Mouse (Mus musculus): Measurements from ENCODE around the gene Stk25. TPM values are rescaled to one million over a fixed set of nuclear protein-coding genes. Genes with fewer than 3 reads are reported as not detected.
"Not testable (repeated sequence)": the region's sequence is repeated elsewhere in the genome, so short reads cannot be mapped to it uniquely, and the experiment has no call there.

Gene Stk25
- 6.0 and 9.8 TPM in 2 replicates for total RNA-seq (2015; ENCODE audit: low replicate concordance)
- 7.9 and 14.8 TPM in 2 replicates for total RNA-seq (2017; ENCODE audit: low replicate concordance)

DNA sequence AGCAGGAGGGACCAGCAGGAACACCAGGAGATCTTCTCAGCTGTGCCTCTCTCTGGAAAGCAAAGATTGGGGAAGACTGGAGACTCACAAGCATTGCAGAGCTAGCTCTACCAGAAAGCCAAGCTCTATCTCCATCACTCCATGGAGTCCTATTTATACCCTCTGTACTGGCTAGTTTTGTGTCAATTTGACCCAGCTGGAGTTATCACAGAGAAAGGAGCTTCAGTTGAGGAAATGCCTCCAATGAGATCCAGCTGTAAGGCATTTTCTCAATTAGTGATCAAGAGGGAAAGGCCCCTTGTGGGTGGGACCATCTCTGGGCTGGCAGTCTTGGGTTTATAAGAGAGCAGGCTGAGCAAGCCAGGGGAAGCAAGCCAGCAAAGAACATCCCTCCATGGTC, at the start of gene Stk25:
Gene Stk25 (minus strand): TSS at position 101 of the 400 bp plus-strand sequence.
- not testable (repeated sequence) for ATAC-seq (replicated peaks; ENCODE audit: low FRiP score, poor library complexity, severe bottlenecking)

DNA sequence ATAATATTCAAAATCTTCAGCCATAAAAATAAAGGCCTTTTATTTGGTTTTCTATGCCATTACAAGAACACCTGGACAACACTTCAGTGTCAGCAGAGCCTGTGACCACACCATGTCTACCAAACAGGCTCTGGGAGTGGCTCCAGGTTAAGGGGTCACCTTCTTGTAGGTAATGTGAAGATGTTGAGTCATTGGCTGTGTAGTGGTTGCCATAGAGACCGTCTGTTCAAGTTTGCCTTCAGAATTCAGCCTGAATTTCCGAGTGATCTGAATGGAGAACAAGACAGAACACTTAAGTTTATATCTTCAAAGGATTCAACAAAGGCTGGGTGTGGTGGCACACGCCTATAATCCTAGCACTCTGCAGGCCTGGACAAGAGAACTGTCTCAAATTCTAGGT, 46.9 kb upstream of the Stk25 start:
- no peak for ATAC-seq (replicated peaks; ENCODE audit: low FRiP score, poor library complexity, severe bottlenecking)

DNA sequence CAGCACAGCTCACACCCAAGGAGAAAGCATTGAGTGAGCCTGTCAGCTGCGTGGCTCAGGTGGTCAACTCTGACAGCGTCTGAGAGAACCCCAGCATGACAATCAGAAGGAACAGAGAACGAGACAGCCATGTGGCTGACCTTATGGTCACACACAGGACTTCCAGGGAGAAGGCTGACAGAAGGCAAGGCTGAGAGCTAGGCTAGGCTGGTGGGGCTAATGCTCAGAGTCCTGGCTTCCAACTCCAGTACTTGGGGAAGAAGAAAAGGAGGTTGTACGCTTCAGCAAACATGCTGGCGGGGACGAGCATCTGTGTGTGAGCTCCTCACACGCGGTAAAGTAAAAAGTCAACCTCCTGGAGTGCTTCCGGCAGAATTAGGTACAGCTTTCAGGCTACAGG, 45.9 kb upstream of the Stk25 start:
- ATAC-seq (replicated peaks; ENCODE audit: low FRiP score, poor library complexity, severe bottlenecking): no peak

DNA sequence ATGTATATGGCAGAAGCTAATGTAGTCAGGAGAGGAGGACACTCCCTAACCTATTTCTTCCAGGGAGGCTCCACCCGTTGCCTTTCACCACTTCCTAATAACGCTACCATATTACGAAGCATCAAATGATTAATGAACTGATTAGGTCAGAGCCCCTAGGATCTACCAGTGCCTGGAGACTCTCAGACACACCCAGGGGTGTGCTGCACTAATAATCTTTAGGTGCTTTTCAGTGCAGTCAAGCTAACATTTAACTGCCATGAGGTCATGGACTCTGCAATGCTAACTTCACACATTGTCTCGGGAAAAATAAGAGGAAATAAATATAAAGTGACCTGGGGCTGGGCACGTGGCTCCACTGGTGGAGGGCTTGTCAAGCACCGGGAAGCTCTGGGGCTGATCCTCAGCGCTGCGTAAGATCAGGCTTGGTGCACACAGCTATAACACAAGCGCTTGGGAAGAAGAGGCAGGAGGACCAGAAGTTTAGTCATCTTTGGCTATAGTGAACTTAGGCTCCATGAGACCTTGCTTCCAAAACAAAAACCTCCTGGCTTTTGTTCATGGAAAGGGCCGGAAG, 45.1 kb upstream of the Stk25 start:
- ATAC-seq (replicated peaks; ENCODE audit: low FRiP score, poor library complexity, severe bottlenecking): no peak

DNA sequence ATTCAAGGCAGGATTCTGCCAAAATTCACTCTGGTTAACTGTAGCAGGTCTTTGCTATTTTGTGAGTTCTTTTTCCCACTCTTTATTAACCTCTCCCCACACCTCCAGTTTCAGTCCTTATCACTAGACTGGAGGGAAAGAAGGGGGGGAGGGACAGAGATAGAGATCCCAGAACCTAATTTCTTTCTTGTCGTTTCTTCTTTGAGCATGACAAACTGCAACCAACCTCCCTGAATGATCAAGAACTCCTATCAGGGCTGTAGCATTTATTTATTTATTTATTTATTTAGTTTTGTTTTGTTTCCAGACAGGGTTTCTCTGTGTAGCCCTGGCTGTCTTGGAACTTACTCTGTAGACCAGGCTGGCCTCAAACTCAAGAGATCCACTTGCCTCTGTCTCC, 43.6 kb upstream of the Stk25 start:
- ATAC-seq (replicated peaks; ENCODE audit: low FRiP score, poor library complexity, severe bottlenecking): no peak

DNA sequence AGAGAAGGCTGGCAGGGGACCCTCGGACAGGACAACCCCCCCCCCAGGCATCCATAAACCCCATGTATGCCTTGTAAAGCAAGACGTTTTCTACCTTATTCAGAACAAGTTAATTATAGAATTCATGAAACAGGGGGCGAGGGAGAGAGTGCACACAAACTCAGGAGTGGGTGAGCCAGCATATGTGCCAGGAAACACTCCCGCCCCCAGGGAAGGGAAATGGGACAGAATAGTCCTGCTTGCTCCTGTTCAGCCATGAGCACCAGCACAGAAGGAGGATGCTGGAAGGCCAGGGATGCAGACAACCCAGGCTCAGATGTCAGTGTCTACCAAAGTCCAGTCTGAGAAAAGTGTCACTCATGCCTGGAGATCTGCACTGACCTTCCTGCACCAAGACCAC, 40.7 kb upstream of the Stk25 start:
- ATAC-seq (replicated peaks; ENCODE audit: low FRiP score, poor library complexity, severe bottlenecking): no peak

DNA sequence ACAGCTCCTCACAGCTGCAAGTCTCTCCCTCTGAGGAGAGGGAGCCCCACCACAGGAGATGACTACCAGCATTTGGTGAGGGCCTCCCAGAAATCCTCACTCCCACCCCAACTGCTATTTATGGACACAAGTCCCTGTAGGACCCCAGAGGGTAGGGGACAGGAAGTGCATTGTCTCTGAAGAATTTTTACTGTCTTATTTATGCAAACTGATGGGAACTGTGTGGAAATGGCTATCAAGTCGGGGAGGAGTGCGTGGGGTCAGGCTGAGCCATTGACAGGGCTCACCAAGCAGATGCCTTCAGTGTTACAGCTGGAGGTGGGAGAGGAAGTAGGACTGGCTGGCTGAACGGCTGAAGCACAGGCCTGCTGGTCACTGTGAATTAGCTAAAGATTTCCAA, 38.9 kb upstream of the Stk25 start:
- ATAC-seq (replicated peaks; ENCODE audit: low FRiP score, poor library complexity, severe bottlenecking): no peak

DNA sequence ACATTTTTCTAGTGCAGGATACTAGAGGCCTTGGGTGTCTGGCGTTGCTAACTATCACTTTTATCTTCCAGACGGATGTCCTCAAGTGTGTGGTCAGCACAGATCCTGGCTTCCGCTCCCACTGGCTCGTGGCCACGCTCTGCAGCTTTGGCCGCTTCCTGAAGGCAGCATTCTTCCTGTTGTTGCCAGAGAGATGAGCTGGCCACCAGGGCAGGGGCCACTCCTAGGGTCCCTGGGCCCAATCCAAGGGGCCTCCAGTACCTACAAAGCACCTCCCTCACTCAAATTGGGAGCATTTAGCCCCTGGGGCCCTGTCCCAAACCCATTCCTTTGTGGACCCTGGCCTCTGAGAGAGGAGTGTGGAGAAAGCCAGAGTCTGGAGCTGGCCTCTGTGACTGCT, 36.5 kb upstream of the Stk25 start:
- ATAC-seq (replicated peaks; ENCODE audit: low FRiP score, poor library complexity, severe bottlenecking): no peak

DNA sequence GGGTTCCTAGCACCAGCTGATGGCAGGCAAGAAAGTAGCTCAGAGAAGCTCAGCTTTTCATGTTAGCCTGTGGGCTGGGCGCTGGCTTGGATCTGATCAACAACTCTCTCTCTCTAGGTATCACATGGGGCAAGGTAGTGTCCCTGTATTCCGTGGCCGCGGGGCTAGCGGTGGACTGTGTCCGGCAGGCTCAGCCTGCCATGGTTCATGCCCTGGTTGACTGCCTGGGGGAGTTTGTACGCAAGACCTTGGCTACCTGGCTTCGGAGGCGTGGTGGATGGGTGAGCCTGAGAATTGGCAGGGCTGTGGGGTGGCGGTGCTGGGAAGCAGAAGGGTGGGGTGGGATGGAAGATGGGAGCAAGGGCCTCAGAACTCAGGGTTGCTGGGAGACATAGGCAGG, 35.5 kb upstream of the Stk25 start:
- no peak for ATAC-seq (replicated peaks; ENCODE audit: low FRiP score, poor library complexity, severe bottlenecking)

DNA sequence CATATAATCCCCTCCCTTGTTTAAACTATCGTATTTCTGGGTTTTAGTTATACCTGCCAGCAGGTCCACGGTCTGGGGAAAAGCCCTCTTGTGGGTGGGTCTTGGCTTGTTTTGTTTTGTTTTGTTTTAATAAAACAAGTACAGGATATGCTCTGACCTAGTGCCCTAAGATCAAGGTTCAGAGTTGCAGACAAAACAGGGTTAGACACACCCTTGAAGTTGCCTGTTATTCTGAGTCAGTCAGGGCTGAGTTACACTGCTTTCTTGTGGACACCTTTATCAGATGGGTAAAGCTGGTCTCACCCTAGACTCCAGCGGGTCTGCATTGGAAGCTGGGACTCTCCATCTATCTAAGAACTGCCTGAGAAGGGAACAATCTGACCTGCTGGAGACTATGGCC, 35.0 kb upstream of the Stk25 start:
- ATAC-seq (replicated peaks; ENCODE audit: low FRiP score, poor library complexity, severe bottlenecking): no peak

DNA sequence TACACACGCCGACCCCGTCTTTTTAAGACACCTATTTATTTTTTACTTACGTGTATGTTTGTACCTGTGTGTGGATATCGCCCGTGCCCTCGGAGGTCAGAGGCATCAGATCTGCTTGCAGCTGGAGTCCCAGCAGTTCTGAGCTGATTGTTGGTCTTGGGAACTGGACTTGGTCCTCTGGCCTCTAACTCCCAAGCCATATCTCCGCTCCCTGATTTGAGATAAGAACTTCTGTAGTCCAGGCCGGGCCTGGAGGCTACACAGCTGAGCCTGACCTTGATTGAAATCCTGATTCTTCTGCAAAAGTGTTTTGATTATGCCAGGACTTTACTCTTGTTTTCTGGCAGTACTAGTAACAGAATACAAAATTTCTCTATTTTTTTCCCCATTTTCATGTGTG, 34.3 kb upstream of the Stk25 start:
- ATAC-seq (replicated peaks; ENCODE audit: low FRiP score, poor library complexity, severe bottlenecking): no peak

DNA sequence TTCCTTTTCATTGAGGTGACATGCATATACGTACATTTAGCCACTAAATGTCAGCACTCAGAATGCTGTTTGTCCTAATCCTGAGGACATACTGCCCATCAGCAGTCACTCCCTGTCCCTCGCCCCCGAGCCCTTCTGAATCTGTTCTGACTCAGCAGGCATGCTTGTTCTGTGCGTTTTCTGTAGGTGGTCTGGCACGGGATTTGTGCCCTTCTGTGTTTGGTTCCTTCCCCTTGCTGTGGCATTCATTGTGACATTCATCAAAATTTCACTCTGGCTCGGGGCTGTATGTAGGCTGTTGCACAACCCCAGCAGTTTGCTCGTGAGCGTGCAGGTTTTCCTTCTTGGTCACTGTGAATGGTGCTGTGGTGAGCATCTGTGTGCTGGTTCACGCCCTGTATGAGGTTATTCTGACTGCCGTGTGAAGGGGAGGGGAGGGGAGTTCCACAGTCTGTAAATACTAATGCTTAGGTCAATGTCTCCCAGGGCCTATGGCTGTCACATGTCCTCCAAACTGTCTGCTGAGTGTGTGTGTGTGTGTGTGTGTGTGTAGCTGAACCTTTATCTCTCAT, 33.4 kb upstream of the Stk25 start:
- ATAC-seq (replicated peaks; ENCODE audit: low FRiP score, poor library complexity, severe bottlenecking): no peak

DNA sequence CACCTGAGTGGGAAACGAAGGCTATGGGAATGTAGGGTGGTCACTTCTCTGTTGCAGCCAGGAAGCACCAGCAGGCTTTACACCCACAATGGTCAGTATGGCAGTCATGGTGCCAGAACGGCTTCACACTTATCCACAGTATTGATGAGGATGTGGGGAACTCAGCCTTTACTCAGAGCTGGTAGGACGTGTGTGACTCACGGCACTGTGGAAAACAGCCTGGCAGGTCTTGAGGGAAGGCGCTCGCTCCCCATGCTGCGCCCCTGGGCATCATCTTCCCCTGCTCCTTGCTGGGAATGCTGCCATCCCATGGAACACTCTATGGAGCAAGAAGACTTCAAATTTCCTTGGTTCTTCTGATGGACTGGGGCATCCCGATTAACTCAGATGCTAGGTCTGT, 32.6 kb upstream of the Stk25 start:
- ATAC-seq (replicated peaks; ENCODE audit: low FRiP score, poor library complexity, severe bottlenecking): no peak

DNA sequence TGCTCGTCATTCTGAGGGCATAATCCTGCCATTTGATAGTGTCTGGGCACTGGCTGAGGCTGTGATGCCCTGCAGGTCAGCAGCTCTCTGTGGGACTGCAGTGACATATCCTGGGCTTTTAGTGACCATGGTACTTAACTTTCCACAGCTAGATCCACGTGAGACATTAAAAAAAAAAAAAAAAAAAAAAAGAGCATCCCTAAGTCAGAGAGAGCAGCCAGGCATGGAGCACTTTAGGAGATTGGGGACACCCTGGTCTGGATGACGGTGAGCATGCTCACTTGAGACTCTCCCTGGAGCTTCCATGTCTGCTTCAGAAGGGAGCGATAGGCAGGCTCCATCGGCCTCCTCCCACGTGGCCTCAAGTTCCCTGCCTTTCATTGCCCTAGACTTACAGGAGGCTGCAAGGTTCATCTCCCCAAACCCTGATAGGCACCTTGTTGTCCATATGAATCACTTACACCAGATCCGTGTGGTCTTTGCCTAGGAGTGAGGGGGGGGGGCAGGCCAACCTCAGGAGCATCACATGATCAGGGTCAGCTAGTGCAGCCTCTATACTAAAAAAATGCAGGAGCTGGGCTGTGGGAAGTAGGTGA, 31.5 kb upstream of the Stk25 start:
- no peak for ATAC-seq (replicated peaks; ENCODE audit: low FRiP score, poor library complexity, severe bottlenecking)

DNA sequence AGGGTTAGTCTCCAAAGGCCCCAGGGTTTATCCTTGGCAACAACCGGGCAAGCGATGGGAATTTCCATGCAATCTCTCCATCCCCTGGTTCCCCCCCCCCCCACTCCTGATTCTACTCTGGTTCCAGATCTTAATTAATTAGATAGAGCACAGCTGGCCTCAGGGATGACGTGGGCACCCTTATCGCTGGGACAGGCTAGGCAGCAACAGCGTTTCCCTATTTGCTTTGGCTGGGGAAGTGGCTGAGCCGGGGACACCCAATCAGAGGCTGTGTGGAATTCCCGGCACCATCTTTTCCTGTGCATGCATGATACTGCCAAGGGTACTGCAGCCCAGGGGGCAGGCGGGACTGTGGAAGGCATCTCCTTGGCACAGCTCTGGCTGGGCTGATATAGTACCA, 29.7 kb upstream of the Stk25 start:
- no peak for ATAC-seq (replicated peaks; ENCODE audit: low FRiP score, poor library complexity, severe bottlenecking)

DNA sequence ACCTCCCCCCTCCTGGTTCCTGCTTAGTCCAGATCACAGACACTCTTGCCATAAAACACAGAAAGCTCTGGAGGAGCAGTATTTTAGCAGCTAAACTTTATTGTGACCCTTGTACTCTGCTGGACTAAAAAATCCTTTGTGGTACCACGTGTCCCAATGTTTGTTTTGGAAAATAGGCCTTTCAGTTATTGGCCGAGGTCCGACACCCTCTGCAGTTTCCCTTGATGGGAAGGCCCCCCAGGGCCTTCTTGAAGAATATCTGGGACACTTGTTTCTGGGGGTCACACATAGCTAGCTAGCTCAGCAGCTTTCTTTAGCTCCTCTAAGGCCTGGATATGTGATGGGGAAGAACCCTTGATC, 28.5 kb upstream of the Stk25 start:
- no peak for ATAC-seq (replicated peaks; ENCODE audit: low FRiP score, poor library complexity, severe bottlenecking)

DNA sequence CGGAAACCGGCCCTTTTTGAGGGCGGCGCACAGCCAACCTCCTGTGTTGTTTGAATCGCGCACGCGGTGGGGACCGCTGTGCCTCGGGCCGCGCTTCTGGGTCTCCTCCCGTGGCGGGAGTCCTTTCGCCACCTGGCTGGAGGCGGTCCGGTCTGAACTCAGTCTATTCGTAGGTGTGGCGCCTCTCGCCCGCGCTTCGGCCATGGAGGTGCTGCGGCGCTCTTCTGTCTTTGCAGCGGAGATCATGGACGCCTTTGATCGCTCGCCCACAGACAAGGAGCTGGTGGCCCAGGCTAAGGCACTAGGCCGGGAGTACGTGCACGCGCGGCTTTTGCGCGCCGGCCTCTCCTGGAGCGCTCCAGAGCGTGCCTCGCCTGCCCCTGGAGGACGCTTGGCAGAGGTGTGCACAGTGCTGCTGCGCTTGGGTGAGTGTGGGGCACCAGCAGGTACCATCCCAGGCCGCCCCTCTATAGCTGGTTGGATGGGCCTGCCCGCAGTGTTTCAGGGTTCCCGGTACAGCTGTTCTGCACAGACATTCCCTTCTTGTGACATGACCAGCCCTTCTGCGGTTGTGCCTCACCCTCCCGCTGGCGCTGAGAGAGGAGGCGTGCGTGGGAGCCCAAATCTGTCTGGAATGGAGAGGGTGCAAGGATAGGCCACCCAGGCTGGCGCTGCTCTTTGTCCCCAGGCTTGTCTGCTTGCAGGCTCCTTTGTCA, 27.9 kb upstream of the Stk25 start:
- no peak for ATAC-seq (replicated peaks; ENCODE audit: low FRiP score, poor library complexity, severe bottlenecking)

DNA sequence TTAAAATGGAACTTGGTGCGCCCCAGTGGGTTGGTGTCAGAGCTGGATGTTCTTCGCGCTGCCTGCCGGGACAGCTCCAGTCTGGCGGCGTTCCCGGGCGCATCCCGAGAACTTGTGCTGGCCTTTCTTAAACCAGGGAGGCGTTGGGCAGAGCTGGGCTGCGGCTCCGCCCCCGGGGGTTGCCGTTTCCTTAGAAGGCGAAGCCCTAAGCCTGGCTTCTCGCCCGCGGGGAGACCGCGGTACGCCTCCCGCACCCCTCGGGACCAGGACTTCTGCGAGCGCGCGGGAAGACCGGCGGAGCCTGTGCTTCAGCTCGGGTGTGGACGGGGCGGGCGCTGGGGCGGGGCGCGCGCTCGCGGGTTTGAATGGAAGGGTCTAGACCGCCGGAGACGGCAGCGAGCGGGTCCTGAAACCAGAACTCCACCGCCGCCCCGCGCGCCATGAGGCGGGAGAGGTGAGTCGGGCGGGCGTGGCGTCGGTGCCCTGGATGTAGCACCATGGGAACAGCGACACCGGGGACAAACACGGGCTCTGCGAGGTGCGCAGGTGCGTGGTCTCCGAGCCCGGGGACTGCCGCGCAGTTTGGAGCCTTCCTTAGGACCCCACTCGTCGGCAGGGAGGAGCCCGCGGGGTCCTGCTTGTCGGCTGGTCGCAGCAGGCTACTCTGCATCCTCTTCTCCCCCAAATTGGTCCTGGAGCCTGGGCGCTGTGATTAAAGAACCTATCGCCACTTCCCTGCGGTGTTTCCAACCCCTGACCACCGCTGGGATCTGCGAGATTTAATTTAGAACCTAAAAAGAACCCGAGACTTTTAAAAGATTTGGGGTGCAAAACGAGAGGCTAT, 27.2 kb upstream of the Stk25 start, which contains the start of gene Bok:
Gene Bok (plus strand): TSS at position 260 of the 844 bp plus-strand sequence.
- ATAC-seq (replicated peaks; ENCODE audit: low FRiP score, poor library complexity, severe bottlenecking): no peak

DNA sequence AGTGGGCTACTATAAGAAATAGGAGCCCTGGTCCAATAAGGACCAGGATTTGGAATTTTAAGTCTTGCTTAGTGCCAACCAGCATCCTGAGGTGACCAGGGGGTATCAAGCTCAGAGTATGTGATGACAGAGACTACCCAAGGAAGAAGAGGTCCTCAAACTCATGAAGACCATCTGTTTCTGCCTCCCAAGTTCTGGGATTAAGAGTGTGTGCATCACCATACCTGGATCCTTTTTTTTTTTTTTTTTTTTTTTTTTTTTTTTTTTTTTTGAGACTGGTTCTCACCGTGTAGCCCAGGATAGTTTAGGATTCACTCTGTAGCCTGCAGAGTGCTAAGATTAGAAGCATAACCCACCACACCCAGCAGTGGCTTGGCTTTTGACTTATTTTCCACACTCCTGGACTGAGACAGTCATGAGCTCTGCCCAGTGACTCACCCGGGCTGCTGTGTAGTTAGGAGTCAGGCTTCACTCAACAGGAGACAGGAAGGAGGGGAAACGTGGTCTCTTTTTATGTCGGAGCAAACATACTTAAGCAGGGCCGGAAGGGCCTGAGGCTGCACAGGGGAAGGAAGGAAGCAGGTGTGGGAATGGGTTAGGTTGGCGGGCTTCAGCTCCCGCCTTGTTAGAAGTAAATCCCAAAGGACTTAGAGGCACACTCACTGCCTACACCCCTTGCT, 21.6 kb upstream of the Stk25 start:
- ATAC-seq (replicated peaks; ENCODE audit: low FRiP score, poor library complexity, severe bottlenecking): no peak

DNA sequence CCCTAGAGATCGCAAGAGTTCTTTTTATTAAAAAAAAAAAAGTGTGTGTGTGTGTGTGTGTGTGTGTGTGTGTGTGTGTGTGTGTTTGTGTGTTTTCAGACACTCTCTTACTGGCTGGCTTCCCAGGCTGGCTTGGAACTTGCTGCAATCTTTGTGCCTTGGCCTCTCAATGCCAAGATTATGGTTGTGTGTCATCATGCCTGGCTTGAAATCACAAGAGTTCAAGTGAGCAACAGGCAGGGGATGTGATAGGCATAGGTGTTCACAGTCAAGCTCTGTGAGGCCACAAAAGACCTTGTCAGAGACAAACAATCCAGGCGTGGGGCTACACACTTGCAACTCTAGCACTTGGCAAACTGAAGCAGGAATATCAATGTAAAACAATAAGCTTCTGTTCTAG, 19.9 kb upstream of the Stk25 start:
- ATAC-seq (replicated peaks; ENCODE audit: low FRiP score, poor library complexity, severe bottlenecking): no peak
